ENCODE assay signal across 7 mouse cellular contexts in the genomic region with DNA sequence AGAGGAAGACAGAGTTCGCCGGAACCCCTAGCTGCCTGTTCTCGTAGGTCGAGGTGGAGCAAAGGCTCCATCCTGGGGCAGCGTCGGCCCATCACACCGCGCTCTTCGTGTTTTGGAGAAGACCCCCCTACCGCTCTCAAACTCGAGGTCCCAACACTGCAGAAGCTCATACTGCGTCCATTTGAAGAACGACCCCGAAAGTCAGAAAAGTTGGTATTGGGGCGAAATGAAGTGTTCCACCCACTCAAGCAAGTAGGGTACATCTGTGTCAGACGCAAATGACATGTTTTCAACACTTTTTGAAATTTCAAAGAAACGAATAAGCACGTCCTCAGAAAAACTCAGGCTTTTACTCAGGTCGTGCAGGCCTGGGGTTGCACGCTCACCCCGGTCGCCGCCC. TPM values are rescaled to one million over a fixed set of nuclear protein-coding genes. Genes with fewer than 3 reads are reported as not detected.
DNase-seq lines count a peak whose midpoint lies in the region; ATAC-seq and TF ChIP-seq lines count a peak whose summit lies in the region.

No protein-coding gene starts in this region.

- 1% methylated on average over 23 of the region's 23 CpGs for WGBS in forebrain, embryonic 12.5 days
- WGBS in limb, embryonic 14.5 days = under 1% methylated on average over 23 of the region's 23 CpGs
- under 1% methylated on average over 23 of the region's 23 CpGs for WGBS in stomach, embryonic 16.5 days

- peak overlapping the region; percentile 64 for H3K9ac ChIP-seq in forebrain, embryonic 12.5 days
- peak overlapping the region; percentile 38 for H3K9ac ChIP-seq in limb, embryonic 14.5 days (ENCODE audit: low read depth, low read length, severe bottlenecking)
- peak overlapping the region; percentile 73 for H3K9ac ChIP-seq in stomach, embryonic 16.5 days (ENCODE audit: low read length)

- H3K9me3 ChIP-seq in megakaryocyte, embryonic 14.5 days = no peaks in the 10 kb centered on the region
- no peaks in the 10 kb centered on the region for H3K9me3 ChIP-seq in forebrain, embryonic 12.5 days
- H3K9me3 ChIP-seq in limb, embryonic 14.5 days (ENCODE audit: control insufficient read depth, low read length) = no peaks in the 10 kb centered on the region
- no peaks in the 10 kb centered on the region for H3K9me3 ChIP-seq in stomach, embryonic 16.5 days (replicated peaks; ENCODE audit: control insufficient read depth, low read length)

- peaks cover 49% of the 10 kb centered on the region for H3K36me3 ChIP-seq in megakaryocyte, embryonic 14.5 days (replicated peaks; ENCODE audit: low read length)
- peaks cover 30% of the 10 kb centered on the region for H3K36me3 ChIP-seq in forebrain, embryonic 12.5 days (replicated peaks)
- H3K36me3 ChIP-seq in limb, embryonic 14.5 days (ENCODE audit: control insufficient read depth, insufficient read depth, low read length) = peaks cover 35% of the 10 kb centered on the region
- H3K36me3 ChIP-seq in stomach, embryonic 16.5 days (ENCODE audit: control insufficient read depth, insufficient read depth, low read length) = peaks cover 13% of the 10 kb centered on the region

- H3K4me2 ChIP-seq in forebrain, embryonic 12.5 days = peak overlapping the region; percentile 91
- peak overlapping the region; percentile 95 for H3K4me2 ChIP-seq in limb, embryonic 14.5 days (replicated peaks; ENCODE audit: low read depth, low read length, severe bottlenecking)
- H3K4me2 ChIP-seq in stomach, embryonic 16.5 days (ENCODE audit: low read depth, low read length) = peak overlapping the region; percentile 93

- H3K27me3 ChIP-seq in megakaryocyte, embryonic 14.5 days (replicated peaks) = no peaks in the 10 kb centered on the region
- H3K27me3 ChIP-seq in forebrain, embryonic 12.5 days = no peaks in the 10 kb centered on the region
- H3K27me3 ChIP-seq in limb, embryonic 14.5 days (ENCODE audit: control insufficient read depth, insufficient read depth, low read length) = no peaks in the 10 kb centered on the region
- H3K27me3 ChIP-seq in stomach, embryonic 16.5 days (ENCODE audit: control insufficient read depth, insufficient read depth, low read length) = no peaks in the 10 kb centered on the region

- no peak for TF ChIP-seq POLR2A in limb, embryonic 14.5 days (IDR thresholded peaks at IDR 0.05; ENCODE audit: borderline replicate concordance, extremely low read depth, insufficient read depth, insufficient read length)

- peak overlapping the region; percentile 96 for H3K4me3 ChIP-seq in megakaryocyte, embryonic 14.5 days (replicated peaks)
- peak overlapping the region; percentile 96 for H3K4me3 ChIP-seq in forebrain, embryonic 12.5 days (replicated peaks)
- H3K4me3 ChIP-seq in limb, embryonic 14.5 days (replicated peaks; ENCODE audit: low read length) = peak overlapping the region; percentile 92
- peak overlapping the region; percentile 95 for H3K4me3 ChIP-seq in stomach, embryonic 16.5 days (replicated peaks; ENCODE audit: low read length)

- peaks cover 52% of the 10 kb centered on the region for H3K4me1 ChIP-seq in megakaryocyte, embryonic 14.5 days
- peaks cover 29% of the 10 kb centered on the region for H3K4me1 ChIP-seq in forebrain, embryonic 12.5 days
- peaks cover 13% of the 10 kb centered on the region for H3K4me1 ChIP-seq in limb, embryonic 14.5 days (ENCODE audit: control insufficient read depth, insufficient read depth, low read length)
- peaks cover 25% of the 10 kb centered on the region for H3K4me1 ChIP-seq in stomach, embryonic 16.5 days (ENCODE audit: control insufficient read depth, insufficient read depth, low read length)

- ATAC-seq in megakaryocyte, adult 5-6 weeks (ENCODE audit: poor library complexity, severe bottlenecking) = no peak; the same call in 1 of the 2 replicates
- ATAC-seq in forebrain, embryonic 12.5 days (ENCODE audit: low FRiP score) = no peak
- ATAC-seq in limb, embryonic 14.5 days (ENCODE audit: low FRiP score, low read depth) = peak; percentile 0; the same call in 1 of the 2 replicates
- no peak for ATAC-seq in stomach, embryonic 16.5 days (ENCODE audit: insufficient read depth, low FRiP score)
- no peak for ATAC-seq in cerebellum, adult (ENCODE audit: insufficient number of reproducible peaks, low FRiP score, low TSS enrichment)

- H3K27ac ChIP-seq in forebrain, embryonic 12.5 days = peak overlapping the region; percentile 81
- H3K27ac ChIP-seq in limb, embryonic 14.5 days (replicated peaks; ENCODE audit: low read depth, low read length) = peak overlapping the region; percentile 72
- peak overlapping the region; percentile 84 for H3K27ac ChIP-seq in stomach, embryonic 16.5 days (ENCODE audit: low read length)

- DNase-seq in limb, embryonic 14.5 days (ENCODE audit: low spot score) = peak; percentile 26
- DNase-seq in adrenal gland, adult 18-20 months (ENCODE audit: low spot score in 2 of 2) = no peak

RNA-seq across cellular contexts. Expression of a gene that starts 0.5 kb away (rescaled TPM):
- polyA plus RNA-seq in megakaryocyte, embryonic 14.5 days (2012; ENCODE audit: insufficient read depth, low replicate concordance) = 12.2 and 18.5 TPM in 2 replicates
- total RNA-seq in megakaryocyte, adult 5-6 weeks (2015) = 2.1 and 2.2 TPM in 2 replicates
- 1.3 and 4.3 TPM in 2 replicates for total RNA-seq in megakaryocyte, adult 5-6 weeks (2017)
- 14.2 and 16.0 TPM in 2 replicates for polyA plus RNA-seq in forebrain, embryonic 12.5 days (2016; fragmentation: Nextera tagmentation; extraction: Ambion mirVana)
- polyA plus RNA-seq in limb, embryonic 14.5 days (2012; rRNA removed) = 14.8 and 17.8 TPM in 2 replicates
- polyA plus RNA-seq in limb, embryonic 14.5 days (2014; fragmentation: Nextera tagmentation; extraction: Ambion mirVana) = 5.8 and 8.3 TPM in 2 replicates
- 7.1 TPM in 2 replicates for polyA plus RNA-seq in stomach, embryonic 16.5 days (2015; fragmentation: Nextera tagmentation; extraction: Ambion mirVana)
- total RNA-seq in adrenal gland, adult 18-20 months (2021) = 1 to 10 TPM; 3.9 to 6.9 TPM

RNA-seq across cellular contexts. Expression of a gene that starts 0.6 kb away (rescaled TPM):
- polyA plus RNA-seq in megakaryocyte, embryonic 14.5 days (2012; ENCODE audit: insufficient read depth, low replicate concordance) = 51.3 and 84.0 TPM in 2 replicates
- 29.0 and 40.0 TPM in 2 replicates for total RNA-seq in megakaryocyte, adult 5-6 weeks (2015)
- total RNA-seq in megakaryocyte, adult 5-6 weeks (2017) = 20.7 and 27.1 TPM in 2 replicates
- polyA plus RNA-seq in forebrain, embryonic 12.5 days (2016; fragmentation: Nextera tagmentation; extraction: Ambion mirVana) = 79.1 and 89.4 TPM in 2 replicates
- 111 and 112 TPM in 2 replicates for polyA plus RNA-seq in limb, embryonic 14.5 days (2012; rRNA removed)
- polyA plus RNA-seq in limb, embryonic 14.5 days (2014; fragmentation: Nextera tagmentation; extraction: Ambion mirVana) = 136 and 143 TPM in 2 replicates
- polyA plus RNA-seq in stomach, embryonic 16.5 days (2015; fragmentation: Nextera tagmentation; extraction: Ambion mirVana) = 45.1 and 48.0 TPM in 2 replicates
- 10 to 100 TPM; 87.8 to 99.7 TPM for total RNA-seq in adrenal gland, adult 18-20 months (2021)

RNA-seq across cellular contexts. Expression of a gene that starts 19.5 kb away (rescaled TPM):
- 0.57 TPM in 1 of 2 replicates, not detected in the other for polyA plus RNA-seq in megakaryocyte, embryonic 14.5 days (2012; ENCODE audit: insufficient read depth, low replicate concordance)
- 0.36 TPM in 1 of 2 replicates, not detected in the other for total RNA-seq in megakaryocyte, adult 5-6 weeks (2015)
- 0.04 TPM in 1 of 2 replicates, not detected in the other for total RNA-seq in megakaryocyte, adult 5-6 weeks (2017)
- 3.3 and 3.7 TPM in 2 replicates for polyA plus RNA-seq in forebrain, embryonic 12.5 days (2016; fragmentation: Nextera tagmentation; extraction: Ambion mirVana)
- 6.6 and 6.9 TPM in 2 replicates for polyA plus RNA-seq in limb, embryonic 14.5 days (2012; rRNA removed)
- polyA plus RNA-seq in limb, embryonic 14.5 days (2014; fragmentation: Nextera tagmentation; extraction: Ambion mirVana) = 0.95 and 1.7 TPM in 2 replicates
- polyA plus RNA-seq in stomach, embryonic 16.5 days (2015; fragmentation: Nextera tagmentation; extraction: Ambion mirVana) = 4.8 and 6.3 TPM in 2 replicates
- under 1 TPM; 0.13 to 0.33 TPM for total RNA-seq in adrenal gland, adult 18-20 months (2021)

RNA-seq across cellular contexts. Expression of a gene that starts 21.3 kb away (rescaled TPM):
- polyA plus RNA-seq in megakaryocyte, embryonic 14.5 days (2012; ENCODE audit: insufficient read depth, low replicate concordance) = 3.6 and 11.1 TPM in 2 replicates
- total RNA-seq in megakaryocyte, adult 5-6 weeks (2015) = 3.9 and 4.1 TPM in 2 replicates
- total RNA-seq in megakaryocyte, adult 5-6 weeks (2017) = 2.2 and 4.1 TPM in 2 replicates
- 35.4 and 38.5 TPM in 2 replicates for polyA plus RNA-seq in forebrain, embryonic 12.5 days (2016; fragmentation: Nextera tagmentation; extraction: Ambion mirVana)
- 40.0 and 44.8 TPM in 2 replicates for polyA plus RNA-seq in limb, embryonic 14.5 days (2012; rRNA removed)
- 30.9 and 31.7 TPM in 2 replicates for polyA plus RNA-seq in limb, embryonic 14.5 days (2014; fragmentation: Nextera tagmentation; extraction: Ambion mirVana)
- polyA plus RNA-seq in stomach, embryonic 16.5 days (2015; fragmentation: Nextera tagmentation; extraction: Ambion mirVana) = 82.3 and 104 TPM in 2 replicates
- total RNA-seq in adrenal gland, adult 18-20 months (2021) = 1 to 10 TPM; 1.4 to 2.6 TPM

RNA-seq across cellular contexts. Expression of a gene that starts 21.8 kb away (rescaled TPM):
- polyA plus RNA-seq in megakaryocyte, embryonic 14.5 days (2012; ENCODE audit: insufficient read depth, low replicate concordance) = 26.5 and 43.0 TPM in 2 replicates
- total RNA-seq in megakaryocyte, adult 5-6 weeks (2015) = 70.5 and 86.8 TPM in 2 replicates
- 74.2 and 94.3 TPM in 2 replicates for total RNA-seq in megakaryocyte, adult 5-6 weeks (2017)
- polyA plus RNA-seq in forebrain, embryonic 12.5 days (2016; fragmentation: Nextera tagmentation; extraction: Ambion mirVana) = 47.2 and 49.7 TPM in 2 replicates
- polyA plus RNA-seq in limb, embryonic 14.5 days (2012; rRNA removed) = 92.3 and 105 TPM in 2 replicates
- 190 and 216 TPM in 2 replicates for polyA plus RNA-seq in limb, embryonic 14.5 days (2014; fragmentation: Nextera tagmentation; extraction: Ambion mirVana)
- polyA plus RNA-seq in stomach, embryonic 16.5 days (2015; fragmentation: Nextera tagmentation; extraction: Ambion mirVana) = 240 and 265 TPM in 2 replicates
- total RNA-seq in adrenal gland, adult 18-20 months (2021) = 100 to 1,000 TPM; 218 to 327 TPM
